Mouse (Mus musculus) left cerebral cortex, postnatal 36 days (tissue): ENCODE data around the gene Gsta4. TPM values are rescaled to one million over a fixed set of nuclear protein-coding genes. Genes with fewer than 3 reads are reported as not detected.
"Not testable (repeated sequence)": the region's sequence is repeated elsewhere in the genome, so short reads cannot be mapped to it uniquely, and the experiment has no call there.

Experiments used
- DNase-seq, 2 experiments: peaks; one replicate each; pipeline ENCODE4 v3.0.0; 2021 to 2022; ENCODE audit warnings: low spot score in 2 of 2, mixed read lengths in 1 of 2
- intact Hi-C: fragments of 180-260 bp; cut with DNase I; formaldehyde crosslinking; loops from one replicate; pipeline ENCODE4 v1.15.1; 2025
- total RNA-seq, 2 experiments: library from RNA; stranded (reverse); gene quantifications; 2 replicates each; pipeline ENCODE4 v1.2.3; 2021

Gsta4 gene
- 10 to 100 TPM; 32.4 to 35.9 TPM for total RNA-seq

DNA sequence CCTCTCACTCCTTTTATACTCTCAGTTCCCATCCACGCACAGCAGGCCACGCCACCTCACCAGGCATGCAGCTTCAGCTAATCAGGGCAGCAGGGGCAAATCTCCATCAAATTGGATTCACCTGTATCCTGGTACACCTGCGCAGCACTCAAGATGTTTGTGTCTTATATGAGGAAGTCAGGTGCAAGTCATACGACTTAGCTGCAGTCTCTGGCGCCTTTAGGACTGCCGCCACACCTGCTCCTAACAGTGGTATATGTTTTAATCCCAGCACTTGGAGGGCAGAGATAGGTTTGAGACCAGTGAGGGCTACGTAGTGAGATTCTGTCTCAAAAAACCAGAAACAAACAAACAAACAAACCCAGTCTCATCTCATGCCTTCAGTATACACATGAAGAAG is at the start of gene Gsta4:
Gene Gsta4, plus strand, starts transcription at position 301 of the 400 bp plus-strand sequence.
- DNase-seq, intact Hi-C loops: not testable (repeated sequence)

DNA sequence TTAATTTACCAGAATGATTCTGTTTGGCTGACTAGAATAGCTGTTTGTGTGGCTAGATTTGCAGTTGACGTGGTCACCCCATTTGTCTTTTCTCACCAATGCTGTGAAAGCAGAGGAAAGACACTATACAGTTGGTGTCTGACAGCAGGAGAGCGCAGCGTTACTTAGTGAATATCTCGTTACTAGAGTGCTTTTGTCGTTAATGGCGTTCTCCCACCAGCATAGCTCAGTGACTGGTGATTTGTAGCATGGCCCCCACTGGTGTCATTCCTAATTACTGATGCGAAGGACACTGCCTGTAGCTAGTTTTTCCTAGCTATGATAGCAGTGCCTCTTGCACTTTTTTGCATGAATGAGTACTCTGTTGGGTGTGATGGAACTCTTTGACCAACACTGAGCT is 46.9 kb upstream of the Gsta4 start:
- intact Hi-C loops, result no loop called here
- no peak for DNase-seq

DNA sequence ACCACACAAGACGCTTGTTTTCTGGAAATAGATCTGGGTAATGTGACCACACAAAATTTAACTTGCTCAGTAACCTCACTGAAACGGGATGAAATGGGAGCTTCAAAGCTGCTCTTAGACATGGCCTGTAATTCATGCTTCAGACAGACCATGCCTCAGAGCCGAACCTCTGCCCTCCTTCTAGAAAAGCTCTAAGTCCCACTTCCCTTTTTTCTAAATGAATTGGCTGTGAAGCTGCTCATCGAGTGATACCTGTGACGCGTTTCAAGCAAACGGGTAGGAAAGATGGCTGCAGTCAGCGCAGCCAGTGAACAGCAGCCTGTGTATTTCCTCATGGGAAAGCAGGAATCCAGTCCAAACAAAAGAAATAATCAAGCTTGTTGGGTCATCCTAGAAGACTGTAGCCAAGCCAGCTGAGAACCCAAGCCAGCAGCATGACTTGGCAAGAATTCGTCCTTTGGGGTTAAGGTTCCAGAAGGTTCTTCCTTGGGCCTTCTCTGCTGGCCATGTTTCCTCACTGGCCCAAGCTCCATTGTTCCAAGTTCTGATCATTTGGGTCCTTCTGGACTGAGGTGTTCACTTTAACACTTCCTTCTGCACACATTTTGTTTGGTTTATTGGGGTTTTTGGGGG is 44.4 kb upstream of the Gsta4 start:
- DNase-seq, result no peak
- intact Hi-C loops, result no loop called here

DNA sequence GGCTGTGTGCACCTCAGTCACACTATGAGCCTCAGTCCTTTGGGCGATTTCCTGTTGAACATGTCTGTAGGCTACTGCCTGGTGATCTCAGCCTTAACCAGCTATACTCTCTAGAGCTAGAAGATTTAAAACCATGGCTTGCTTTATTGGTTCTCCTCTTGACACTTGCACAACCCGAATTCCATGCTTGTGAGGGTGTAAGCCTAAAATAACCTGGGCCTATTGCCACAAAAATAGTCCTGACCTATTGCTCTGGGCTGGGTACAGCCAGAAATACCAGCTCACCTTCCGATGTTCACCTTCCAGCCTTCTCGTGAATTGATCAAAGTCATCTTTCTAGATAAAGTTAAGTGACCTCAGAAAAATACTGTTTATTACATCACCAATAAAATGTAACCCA is 43.1 kb upstream of the Gsta4 start:
- intact Hi-C loops, result no loop called here

DNA sequence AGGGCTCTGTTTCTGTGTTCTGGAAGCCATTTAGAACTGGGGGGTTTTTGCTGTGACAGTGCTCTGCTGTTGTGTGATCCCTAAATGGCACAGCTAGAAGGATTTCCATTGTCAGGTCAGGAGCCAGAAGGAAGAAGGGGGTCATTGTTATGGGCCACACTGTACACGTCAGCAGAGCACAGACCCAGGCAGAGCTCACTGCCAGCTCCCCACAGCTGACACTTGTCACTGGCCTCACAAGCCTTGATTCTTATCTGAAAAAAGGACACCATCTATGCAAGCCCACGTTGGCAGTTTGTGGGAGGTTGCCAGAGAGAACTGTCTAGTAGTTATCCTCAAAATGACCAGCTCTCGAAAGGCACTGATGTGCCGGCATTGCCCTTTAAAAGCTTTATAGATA is 36.5 kb upstream of the Gsta4 start:
- DNase-seq, result no peak
- intact Hi-C loops, result loop anchor here (5.0 kb wide), 1 partner anchor 34 kb away; no protein-coding TSS in a partner anchor

More for the DNA sequence above, 43.1 kb upstream of the Gsta4 start:
- no peak for DNase-seq

DNA sequence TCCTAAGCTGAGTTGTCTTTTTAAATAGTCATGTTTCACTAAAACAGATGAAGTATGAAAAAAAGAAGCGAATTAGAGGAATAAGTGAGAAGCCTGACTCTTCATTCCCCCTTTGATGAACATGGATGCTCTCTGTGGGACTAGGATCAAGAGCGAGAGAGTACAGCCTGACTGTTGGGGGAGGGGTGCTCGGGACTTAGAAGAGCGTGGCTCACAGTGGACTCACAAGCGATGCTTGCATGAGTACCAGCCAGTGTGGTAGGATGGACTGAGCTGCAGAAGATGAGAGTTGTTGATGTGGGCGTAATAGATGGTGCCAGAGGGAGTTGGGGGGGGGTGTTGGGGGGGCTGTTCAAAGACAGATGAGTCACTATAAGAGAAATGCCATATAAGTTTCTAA is 35.9 kb upstream of the Gsta4 start:
- intact Hi-C loops, result loop anchor here (5.0 kb wide), 1 partner anchor 34 kb away; no protein-coding TSS in a partner anchor
- DNase-seq, result no peak

DNA sequence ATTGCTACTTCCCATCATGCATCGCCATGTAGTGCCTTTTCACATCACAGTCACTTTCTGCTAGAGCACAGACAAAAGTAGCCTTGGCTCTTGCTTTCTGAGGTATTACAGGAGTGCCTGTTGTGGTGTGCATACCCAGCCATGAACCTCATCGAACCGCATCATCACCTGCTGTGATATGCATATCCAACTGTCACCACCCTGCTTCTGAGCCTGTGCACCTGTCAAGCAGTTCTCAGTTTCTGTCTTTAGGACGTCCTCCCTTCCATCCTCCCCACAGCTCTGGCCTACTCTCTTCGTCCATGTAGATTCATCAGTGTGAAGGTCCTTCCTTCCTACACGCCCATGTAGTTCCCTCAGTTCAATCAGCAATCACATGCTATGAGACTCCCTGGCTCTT is 34.4 kb upstream of the Gsta4 start:
- DNase-seq, result no peak
- intact Hi-C loops, result loop anchor here (5.0 kb wide), 1 partner anchor 36 kb away; no protein-coding TSS in a partner anchor

DNA sequence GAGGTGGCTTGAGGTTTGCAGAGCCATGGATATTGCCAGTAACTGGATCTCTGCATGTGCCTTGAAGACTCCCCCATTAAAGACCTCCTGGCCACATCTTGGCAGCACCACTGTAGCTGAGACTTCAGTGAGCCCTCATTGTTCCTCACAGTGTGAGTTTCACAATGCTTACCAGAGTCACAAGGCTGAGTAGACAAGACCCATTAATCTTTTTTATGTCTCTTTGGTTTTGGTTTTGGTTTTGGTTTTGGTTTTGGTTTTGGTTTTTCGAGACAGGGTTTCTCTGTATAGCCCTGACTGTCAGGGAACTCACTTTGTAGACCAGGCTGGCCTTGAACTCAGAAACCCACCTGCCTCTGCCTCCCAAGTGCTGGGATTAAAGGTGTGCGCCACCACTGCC is 32.8 kb upstream of the Gsta4 start:
- intact Hi-C loops, result loop anchor here (5.0 kb wide), 1 partner anchor 37 kb away; no protein-coding TSS in a partner anchor
- not testable (repeated sequence) for DNase-seq

DNA sequence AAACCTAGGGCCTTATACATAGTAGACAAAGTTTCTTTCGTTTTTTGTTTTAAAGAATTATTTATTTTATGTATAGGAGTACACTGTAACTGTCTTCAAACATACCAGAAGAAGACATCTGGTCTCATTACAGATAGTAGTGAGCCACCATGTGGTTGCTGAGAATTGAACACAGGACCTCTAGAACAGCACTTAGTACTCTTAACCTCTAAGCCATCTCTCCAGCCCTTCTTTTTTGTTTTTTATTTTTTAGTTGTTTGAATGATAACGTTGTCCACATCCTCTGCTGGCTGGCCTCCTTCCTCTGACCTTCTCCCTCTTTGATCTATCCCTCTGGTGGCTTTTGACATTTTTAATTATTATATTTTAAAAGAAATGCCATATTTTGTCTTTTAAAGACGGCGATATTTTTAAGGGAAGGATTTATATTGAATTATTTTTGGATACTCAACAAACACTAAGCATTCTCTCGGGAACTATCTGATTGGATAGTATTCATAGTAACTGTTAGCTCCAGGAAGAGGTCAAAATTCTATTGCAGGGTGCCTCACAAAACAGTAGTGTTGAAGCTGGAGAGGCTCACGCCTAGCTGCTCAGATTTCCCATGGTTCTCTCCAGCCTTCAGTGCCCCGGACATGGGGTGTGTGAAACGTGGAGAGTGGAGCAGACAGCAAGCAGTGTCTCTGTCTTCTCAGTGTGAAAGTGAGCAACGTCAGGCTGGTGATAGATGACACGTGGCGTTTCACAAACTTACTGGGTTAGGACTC is 28.2 kb upstream of the Gsta4 start:
- DNase-seq, result no peak
- intact Hi-C loops, result no loop called here

DNA sequence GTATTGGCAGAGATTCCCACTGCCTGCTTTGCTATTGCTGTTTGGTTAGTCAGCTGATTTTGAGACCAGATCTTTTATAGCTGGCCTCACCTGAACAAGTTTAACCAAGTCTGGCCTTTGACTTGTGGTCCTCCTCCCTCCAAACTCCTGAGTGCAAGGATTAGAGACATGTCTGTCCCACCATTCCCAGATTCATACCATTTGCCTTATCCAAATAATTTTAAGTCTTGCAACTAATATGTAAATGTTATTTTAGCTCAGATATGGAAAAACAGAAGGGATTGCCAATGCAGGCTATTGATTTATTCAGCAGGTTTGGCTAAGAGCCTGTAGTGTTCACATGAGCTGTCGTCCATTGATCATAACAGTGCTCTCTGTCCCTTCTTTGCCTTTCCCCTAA is 25.4 kb upstream of the Gsta4 start:
- intact Hi-C loops, result no loop called here
- DNase-seq, result no peak

DNA sequence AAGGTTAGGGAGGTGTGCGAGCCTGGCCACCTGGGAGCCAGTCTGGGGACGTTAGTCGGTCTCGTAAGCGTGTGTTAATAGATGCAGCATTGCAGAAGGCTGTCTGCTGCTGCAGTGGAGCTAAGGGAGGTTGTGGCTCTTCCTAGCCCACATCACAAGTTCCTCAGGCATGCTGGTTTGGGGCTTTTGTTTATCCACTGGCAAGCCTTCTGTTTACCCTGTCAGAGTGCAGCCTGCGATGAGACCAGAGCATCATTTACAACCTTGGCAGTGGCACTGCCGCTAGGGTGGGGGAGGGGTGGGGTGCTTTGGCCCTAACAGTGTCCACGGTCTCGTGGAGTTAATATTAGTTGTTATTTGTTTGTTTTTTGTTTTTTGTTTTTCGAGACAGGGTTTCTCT is 19.3 kb upstream of the Gsta4 start:
- DNase-seq, result no peak
- intact Hi-C loops, result no loop called here

DNA sequence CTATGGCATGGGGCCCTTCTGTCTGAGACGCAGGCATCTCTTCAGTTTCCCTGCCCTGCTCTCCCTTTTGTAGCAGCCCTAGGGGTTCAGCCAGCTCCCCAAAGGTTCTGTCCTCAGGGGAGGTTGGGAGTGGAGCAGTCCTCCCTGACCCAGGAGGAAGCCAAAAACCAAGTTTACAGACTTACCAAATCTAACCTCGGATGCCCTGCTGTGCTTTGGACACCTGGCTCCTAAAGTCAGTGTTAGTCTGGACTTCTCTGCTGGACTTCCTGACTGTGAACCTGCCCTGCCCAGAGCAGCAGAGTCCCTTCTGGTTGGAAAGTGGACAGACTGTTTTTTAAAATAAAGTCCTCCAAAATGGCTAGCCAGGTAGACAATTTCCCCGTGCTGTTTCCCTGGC is 17.8 kb upstream of the Gsta4 start:
- DNase-seq, result no peak
- intact Hi-C loops, result no loop called here

DNA sequence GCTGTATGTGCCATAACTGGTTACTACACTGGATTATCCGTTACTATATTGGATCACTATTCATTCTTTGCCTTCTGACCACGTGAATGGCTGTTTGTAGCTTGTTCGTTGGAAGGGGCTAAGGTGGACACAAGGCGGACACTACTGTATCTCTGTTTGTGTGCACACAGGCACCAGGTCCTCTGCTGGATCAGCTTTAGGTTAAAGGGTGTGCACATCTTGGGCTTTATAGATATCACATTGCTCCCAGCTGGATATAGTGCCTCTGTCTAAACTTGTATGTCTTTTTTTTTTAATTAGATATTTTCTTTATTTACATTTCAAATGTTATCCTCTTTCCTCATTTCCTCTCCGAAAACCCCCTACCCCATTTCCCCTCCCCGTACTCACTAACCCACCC is 17.1 kb upstream of the Gsta4 start:
- no peak for DNase-seq
- intact Hi-C loops, result no loop called here

DNA sequence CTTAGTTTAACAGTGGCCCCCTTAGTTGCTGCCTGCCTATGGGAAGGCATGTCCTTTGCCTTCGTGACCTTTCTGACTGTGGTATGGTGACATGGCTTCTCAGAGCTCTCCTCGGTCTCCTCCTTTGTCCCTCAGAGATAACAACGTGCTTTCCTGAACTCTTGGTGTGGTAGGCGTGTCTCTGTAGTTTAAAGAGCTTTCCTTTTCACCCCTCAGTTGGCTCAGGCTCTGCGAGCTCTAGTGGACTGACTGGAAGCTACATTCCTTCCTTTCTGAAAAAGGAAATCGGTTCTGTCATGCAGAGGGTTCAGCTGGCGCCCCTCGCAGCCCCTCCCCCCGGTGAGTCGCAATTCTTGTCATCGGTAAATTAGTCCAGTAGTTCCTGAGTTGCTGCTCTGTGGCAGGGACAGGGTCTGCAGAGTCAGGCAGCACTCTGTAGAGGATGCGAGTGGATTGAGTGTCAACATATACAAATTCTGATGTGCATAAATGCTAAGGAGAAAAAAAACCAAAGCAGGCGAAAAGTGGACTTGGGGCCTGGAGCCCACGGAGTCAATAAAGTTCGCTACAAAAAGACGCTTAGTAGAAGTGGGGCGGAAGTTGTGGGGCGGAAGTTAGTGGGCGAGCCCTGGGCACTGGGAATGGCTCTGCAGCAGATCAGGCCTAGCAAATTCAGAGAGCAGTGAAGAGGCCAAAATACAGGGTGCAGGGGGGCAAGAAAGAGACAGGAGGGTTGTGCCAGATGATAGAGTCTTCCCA is 15.7 kb upstream of the Gsta4 start:
- intact Hi-C loops, result no loop called here
- no peak for DNase-seq

DNA sequence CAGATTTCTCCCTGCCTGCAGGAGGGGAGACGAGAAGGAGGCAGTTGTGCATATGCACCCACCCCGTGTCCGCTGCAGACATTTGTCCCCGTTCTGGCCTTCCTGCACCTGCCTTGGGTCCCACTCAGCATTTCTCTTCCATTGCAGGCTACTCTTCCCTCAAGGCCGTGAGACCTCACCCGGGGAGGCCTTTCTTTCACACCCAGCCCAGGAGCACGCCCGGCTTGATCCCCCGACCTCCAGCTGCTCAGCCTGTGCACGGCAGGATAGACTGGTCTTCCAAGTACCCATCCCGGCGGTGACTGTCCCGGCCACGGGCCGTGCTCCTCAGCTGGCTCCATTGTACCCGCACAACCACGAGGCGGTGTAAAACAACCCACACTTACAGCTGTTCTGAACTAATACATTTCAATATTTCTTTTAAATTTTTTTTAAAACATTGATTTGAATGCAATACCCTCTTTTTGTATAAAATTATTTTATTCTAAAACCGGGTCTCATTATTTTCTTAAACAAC is 15.1 kb upstream of the Gsta4 start:
- intact Hi-C loops, result no loop called here

DNA sequence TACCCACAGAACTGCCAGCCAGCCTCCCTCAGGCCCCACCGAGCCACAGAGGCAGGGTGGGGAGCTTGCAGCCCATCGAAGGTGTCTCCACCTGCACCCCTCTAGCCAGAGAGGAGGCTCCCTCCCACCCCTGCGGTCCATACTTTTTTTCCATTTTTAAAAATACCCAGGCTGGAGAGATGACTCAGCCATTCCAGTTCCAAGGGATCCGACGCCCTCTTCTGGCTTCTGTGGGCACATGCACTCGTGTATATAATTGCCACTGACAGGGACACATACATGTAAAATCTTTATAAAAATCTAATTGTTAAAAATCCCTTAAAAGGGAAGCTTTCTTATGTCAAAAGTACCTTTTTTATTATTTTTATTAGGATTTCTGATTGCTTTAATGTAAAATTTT is 13.7 kb upstream of the Gsta4 start:
- DNase-seq, result no peak
- intact Hi-C loops, result no loop called here

More for the DNA sequence above, 15.1 kb upstream of the Gsta4 start:
- DNase-seq, result no peak

DNA sequence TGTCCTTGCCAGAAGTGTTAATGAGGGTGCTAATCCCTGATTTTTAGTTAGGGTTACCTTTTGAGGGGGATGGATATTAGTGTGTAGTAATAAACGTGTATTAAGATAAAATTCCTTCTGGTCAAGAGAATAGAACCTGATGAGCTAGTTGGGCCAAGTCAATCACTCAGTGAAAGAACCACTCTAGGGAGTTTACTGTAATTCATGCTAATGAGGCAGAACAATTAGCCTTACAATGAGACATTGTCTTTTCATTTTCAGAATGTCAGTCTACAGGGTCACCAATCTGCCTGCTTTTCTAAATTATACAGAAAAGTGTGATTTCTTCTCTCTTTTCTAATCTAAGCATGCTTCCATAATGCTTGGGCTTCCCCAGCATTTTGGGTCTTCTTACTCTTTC is 8.6 kb upstream of the Gsta4 start:
- DNase-seq, result no peak
- intact Hi-C loops, result no loop called here

DNA sequence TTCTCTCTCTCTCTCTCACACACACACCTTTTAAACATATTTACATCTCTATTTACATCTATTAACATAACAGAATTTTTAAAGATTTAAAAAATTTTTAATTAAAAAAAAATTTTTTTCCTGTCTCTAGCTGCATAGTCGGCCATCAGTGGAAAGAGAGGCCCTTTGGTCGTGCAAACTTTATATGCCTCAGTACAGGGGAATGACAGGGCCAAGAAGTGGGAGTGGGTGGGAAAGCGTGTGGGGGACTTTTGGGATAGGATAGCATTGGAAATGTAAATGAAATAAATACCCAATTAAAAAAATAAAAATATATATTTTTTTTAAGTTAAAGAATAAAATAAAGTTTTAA is 7.7 kb upstream of the Gsta4 start:
- intact Hi-C loops, result loop anchor here (1.0 kb wide), 1 partner anchor 62 kb away; no protein-coding TSS in a partner anchor
- not testable (repeated sequence) for DNase-seq

DNA sequence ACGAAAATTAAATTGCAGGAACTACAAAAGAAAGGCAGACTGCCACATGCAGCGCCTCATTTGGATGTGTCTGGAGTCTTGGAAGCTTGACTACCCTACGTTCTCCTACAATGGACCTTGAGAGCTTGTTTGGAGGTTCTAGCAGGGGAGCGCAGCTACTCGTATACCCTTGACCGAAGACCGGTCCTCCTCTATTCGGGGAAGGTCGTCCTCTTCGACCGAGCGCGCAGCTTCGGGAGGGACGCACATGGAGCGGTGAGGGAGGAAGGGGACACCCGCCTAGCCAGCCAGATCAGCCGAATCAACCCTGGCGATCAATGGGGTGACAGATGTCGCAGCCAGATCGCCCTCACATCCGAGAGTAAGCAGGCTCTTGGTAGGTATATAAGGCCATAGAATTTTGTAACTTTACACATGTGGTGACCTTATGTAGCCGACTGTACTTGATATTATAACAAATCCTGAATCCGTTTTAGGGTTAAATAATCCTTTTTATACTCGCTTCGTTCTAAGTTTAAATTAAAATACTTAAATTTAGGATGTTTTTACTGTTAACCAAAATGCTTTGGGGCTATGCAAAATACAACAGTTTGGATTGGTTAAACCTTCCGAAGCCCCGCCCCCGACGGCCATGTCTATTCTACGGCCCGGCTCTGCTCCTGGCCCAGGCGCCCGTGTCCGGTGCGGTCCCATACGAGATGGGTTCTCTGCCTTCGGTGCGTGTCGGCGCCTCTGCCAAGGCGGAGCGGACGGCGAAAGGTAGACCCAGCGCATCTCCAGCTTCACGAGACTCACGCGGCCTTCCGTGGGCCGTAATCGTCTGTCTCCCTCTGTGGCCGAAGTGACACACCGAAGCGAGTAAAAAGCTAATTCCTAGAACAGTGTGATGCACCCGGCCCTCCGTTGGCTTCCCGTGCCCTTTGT is 7.0 kb upstream of the Gsta4 start:
- DNase-seq, result peak; percentile 93 to 95
- intact Hi-C loops, result loop anchor here (1.0 kb wide), 1 partner anchor 62 kb away; no protein-coding TSS in a partner anchor
